Mouse (Mus musculus): ENCODE measurements around the gene Ifnk. TPM values are rescaled to one million over a fixed set of nuclear protein-coding genes. Genes with fewer than 3 reads are reported as not detected.

Gene Ifnk
- not detected in 2 replicates for polyA plus RNA-seq (2014; fragmentation: Nextera tagmentation; extraction: Ambion mirVana)

- Histone ChIP-seq H3K27ac (ENCODE audit: low read depth, low read length) (no peak within 1 kb of the TSS), H3K4me3 (ENCODE audit: low read depth, low read length) (no peak within 1 kb of the TSS), H3K9ac (ENCODE audit: low read depth, low read length) (no peak within 1 kb of the TSS), H3K27me3 (ENCODE audit: control insufficient read depth, insufficient read depth, low read length) (no peaks in the 10 kb centered on the region), H3K9me3 (replicated peaks; ENCODE audit: control insufficient read depth, low read length) (no peaks in the 10 kb centered on the region), H3K4me1 (ENCODE audit: control insufficient read depth, insufficient read depth, low read length) (no peaks in the 10 kb centered on the region), H3K36me3 (ENCODE audit: control insufficient read depth, insufficient read depth, low read length) (no peaks in the 10 kb centered on the region), H3K4me2 (no peak within 1 kb of the TSS)
- WGBS (ENCODE audit: insufficient replicate concordance) = 69% methylated on average over 4 of the region's 4 CpGs
- ATAC-seq (replicated peaks; ENCODE audit: insufficient number of reproducible peaks, low FRiP score, low TSS enrichment) = no peak
These were observed at the start of gene Ifnk for GRCm38 (mm10) chr4:35151756-35152155. TSS of gene Ifnk (plus strand) at chr4:35152056.

- Histone ChIP-seq H3K27ac (ENCODE audit: low read depth, low read length) (no peak overlapping the region), H3K4me1 (ENCODE audit: control insufficient read depth, insufficient read depth, low read length) (peaks cover 3% of the 10 kb centered on the region), H3K9ac (ENCODE audit: low read depth, low read length) (no peak overlapping the region), H3K36me3 (ENCODE audit: control insufficient read depth, insufficient read depth, low read length) (no peaks in the 10 kb centered on the region), H3K4me2 (no peak overlapping the region), H3K4me3 (ENCODE audit: low read depth, low read length) (no peak overlapping the region), H3K27me3 (ENCODE audit: control insufficient read depth, insufficient read depth, low read length) (no peaks in the 10 kb centered on the region), H3K9me3 (replicated peaks; ENCODE audit: control insufficient read depth, low read length) (no peaks in the 10 kb centered on the region)
- 71% methylated on average over 14 of the region's 14 CpGs for WGBS (ENCODE audit: insufficient replicate concordance)
- no peak for ATAC-seq (replicated peaks; ENCODE audit: insufficient number of reproducible peaks, low FRiP score, low TSS enrichment)
These were observed 46.6 kb upstream of the Ifnk start for GRCm38 (mm10) chr4:35105115-35105773.

- Histone ChIP-seq H3K9me3 (replicated peaks; ENCODE audit: control insufficient read depth, low read length) (no peaks in the 10 kb centered on the region), H3K4me3 (ENCODE audit: low read depth, low read length) (no peak overlapping the region), H3K9ac (ENCODE audit: low read depth, low read length) (no peak overlapping the region), H3K4me2 (no peak overlapping the region), H3K27ac (ENCODE audit: low read depth, low read length) (no peak overlapping the region), H3K36me3 (ENCODE audit: control insufficient read depth, insufficient read depth, low read length) (no peaks in the 10 kb centered on the region), H3K4me1 (ENCODE audit: control insufficient read depth, insufficient read depth, low read length) (no peaks in the 10 kb centered on the region; the same call in 1 of the 2 replicates), H3K27me3 (ENCODE audit: control insufficient read depth, insufficient read depth, low read length) (no peaks in the 10 kb centered on the region)
- no peak; the same call in 1 of the 2 replicates for ATAC-seq (replicated peaks; ENCODE audit: insufficient number of reproducible peaks, low FRiP score, low TSS enrichment)
- WGBS (ENCODE audit: insufficient replicate concordance) = 79% methylated on average over 4 of the region's 4 CpGs
These were observed 39.4 kb upstream of the Ifnk start for GRCm38 (mm10) chr4:35112452-35112851.

- Histone ChIP-seq H3K9me3 (replicated peaks; ENCODE audit: control insufficient read depth, low read length) (no peaks in the 10 kb centered on the region), H3K4me3 (ENCODE audit: low read depth, low read length) (no peak overlapping the region), H3K36me3 (ENCODE audit: control insufficient read depth, insufficient read depth, low read length) (no peaks in the 10 kb centered on the region), H3K9ac (ENCODE audit: low read depth, low read length) (no peak overlapping the region), H3K27ac (ENCODE audit: low read depth, low read length) (no peak overlapping the region), H3K27me3 (ENCODE audit: control insufficient read depth, insufficient read depth, low read length) (no peaks in the 10 kb centered on the region), H3K4me2 (no peak overlapping the region), H3K4me1 (ENCODE audit: control insufficient read depth, insufficient read depth, low read length) (no peaks in the 10 kb centered on the region; the same call in 1 of the 2 replicates)
- WGBS (ENCODE audit: insufficient replicate concordance) = 67% methylated on average over 13 of the region's 13 CpGs
- no peak for ATAC-seq (replicated peaks; ENCODE audit: insufficient number of reproducible peaks, low FRiP score, low TSS enrichment)
These were observed 38.2 kb upstream of the Ifnk start for GRCm38 (mm10) chr4:35113516-35114248.

- H3K4me3 ChIP-seq (ENCODE audit: low read depth, low read length) = no peak overlapping the region
- H3K27ac ChIP-seq (ENCODE audit: low read depth, low read length) = no peak overlapping the region
- H3K27me3 ChIP-seq (ENCODE audit: control insufficient read depth, insufficient read depth, low read length) = no peaks in the 10 kb centered on the region
- ATAC-seq (replicated peaks; ENCODE audit: insufficient number of reproducible peaks, low FRiP score, low TSS enrichment) = no peak
- H3K4me2 ChIP-seq = no peak overlapping the region
- no peaks in the 10 kb centered on the region for H3K9me3 ChIP-seq (replicated peaks; ENCODE audit: control insufficient read depth, low read length)
- 64% methylated on average over 2 of the region's 2 CpGs for WGBS (ENCODE audit: insufficient replicate concordance)
- no peaks in the 10 kb centered on the region for H3K36me3 ChIP-seq (ENCODE audit: control insufficient read depth, insufficient read depth, low read length)
- H3K9ac ChIP-seq (ENCODE audit: low read depth, low read length) = no peak overlapping the region
- H3K4me1 ChIP-seq (ENCODE audit: control insufficient read depth, insufficient read depth, low read length) = no peaks in the 10 kb centered on the region; the same call in 1 of the 2 replicates
These were observed 36.9 kb upstream of the Ifnk start for GRCm38 (mm10) chr4:35114950-35115349.

- H3K9me3 ChIP-seq (replicated peaks; ENCODE audit: control insufficient read depth, low read length) = no peaks in the 10 kb centered on the region
- H3K36me3 ChIP-seq (ENCODE audit: control insufficient read depth, insufficient read depth, low read length) = no peaks in the 10 kb centered on the region
- H3K4me3 ChIP-seq (ENCODE audit: low read depth, low read length) = no peak overlapping the region
- 60% methylated on average over 6 of the region's 6 CpGs for WGBS (ENCODE audit: insufficient replicate concordance)
- no peak overlapping the region for H3K27ac ChIP-seq (ENCODE audit: low read depth, low read length)
- H3K27me3 ChIP-seq (ENCODE audit: control insufficient read depth, insufficient read depth, low read length) = no peaks in the 10 kb centered on the region
- H3K4me2 ChIP-seq = no peak overlapping the region
- no peak overlapping the region for H3K9ac ChIP-seq (ENCODE audit: low read depth, low read length)
- ATAC-seq (replicated peaks; ENCODE audit: insufficient number of reproducible peaks, low FRiP score, low TSS enrichment) = no peak
- H3K4me1 ChIP-seq (ENCODE audit: control insufficient read depth, insufficient read depth, low read length) = no peaks in the 10 kb centered on the region; the same call in 1 of the 2 replicates
These were observed 35.9 kb upstream of the Ifnk start for GRCm38 (mm10) chr4:35115933-35116332.

- no peaks in the 10 kb centered on the region for H3K9me3 ChIP-seq (replicated peaks; ENCODE audit: control insufficient read depth, low read length)
- WGBS (ENCODE audit: insufficient replicate concordance) = 80% methylated on average over 3 of the region's 3 CpGs
- H3K9ac ChIP-seq (ENCODE audit: low read depth, low read length) = no peak overlapping the region
- no peak overlapping the region for H3K27ac ChIP-seq (ENCODE audit: low read depth, low read length)
- H3K4me2 ChIP-seq = no peak overlapping the region
- no peak overlapping the region for H3K4me3 ChIP-seq (ENCODE audit: low read depth, low read length)
- no peaks in the 10 kb centered on the region for H3K27me3 ChIP-seq (ENCODE audit: control insufficient read depth, insufficient read depth, low read length)
- no peak for ATAC-seq (replicated peaks; ENCODE audit: insufficient number of reproducible peaks, low FRiP score, low TSS enrichment)
- H3K36me3 ChIP-seq (ENCODE audit: control insufficient read depth, insufficient read depth, low read length) = no peaks in the 10 kb centered on the region
- H3K4me1 ChIP-seq (ENCODE audit: control insufficient read depth, insufficient read depth, low read length) = no peaks in the 10 kb centered on the region; the same call in 1 of the 2 replicates
These were observed 34.7 kb upstream of the Ifnk start for GRCm38 (mm10) chr4:35117144-35117543.

GRCm38 (mm10) chr4:35118851-35119250 lies 33.0 kb upstream of the Ifnk start:
- no peaks in the 10 kb centered on the region for H3K4me1 ChIP-seq (ENCODE audit: control insufficient read depth, insufficient read depth, low read length)
- no peak overlapping the region for H3K9ac ChIP-seq (ENCODE audit: low read depth, low read length)
- no peak overlapping the region for H3K4me2 ChIP-seq
- no peak for ATAC-seq (replicated peaks; ENCODE audit: insufficient number of reproducible peaks, low FRiP score, low TSS enrichment)
- H3K4me3 ChIP-seq (ENCODE audit: low read depth, low read length) = no peak overlapping the region
- H3K27me3 ChIP-seq (ENCODE audit: control insufficient read depth, insufficient read depth, low read length) = no peaks in the 10 kb centered on the region
- no peaks in the 10 kb centered on the region for H3K36me3 ChIP-seq (ENCODE audit: control insufficient read depth, insufficient read depth, low read length)
- WGBS (ENCODE audit: insufficient replicate concordance) = 71% methylated on average over 2 of the region's 2 CpGs
- no peak overlapping the region for H3K27ac ChIP-seq (ENCODE audit: low read depth, low read length)
- no peaks in the 10 kb centered on the region for H3K9me3 ChIP-seq (replicated peaks; ENCODE audit: control insufficient read depth, low read length)
